Mouse (Mus musculus): ENCODE measurements around the gene Rimklb. TPM values are rescaled to one million over a fixed set of nuclear protein-coding genes. Genes with fewer than 3 reads are reported as not detected.
"Not testable (repeated sequence)": the region's sequence is repeated elsewhere in the genome, so short reads cannot be mapped to it uniquely, and the experiment has no call there.

Gene Rimklb
- polyA plus RNA-seq, 1 experiment from 2014 or later: not detected

DNA sequence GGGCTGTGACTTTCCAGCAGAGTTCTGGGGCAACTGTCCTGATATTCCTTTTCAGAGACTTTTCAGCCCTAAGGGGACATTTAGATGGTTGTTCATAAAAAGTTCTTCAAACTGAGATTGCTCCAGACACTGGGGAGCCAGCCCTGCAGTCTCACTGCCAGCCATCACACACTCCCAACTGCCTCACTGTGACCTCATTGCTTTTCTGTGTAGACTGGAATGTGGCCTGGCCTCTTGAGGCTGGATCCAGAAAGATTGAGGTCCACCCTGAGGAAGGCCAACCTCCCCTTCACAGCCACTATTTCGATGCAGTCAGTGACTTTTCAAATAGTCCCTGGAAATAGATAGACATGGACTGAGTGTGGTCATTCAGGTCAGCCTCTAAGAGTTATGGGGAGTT lies 19.1 kb upstream of the Rimklb start:
- no peak overlapping the region for H3K4me3 ChIP-seq (ENCODE audit: inconsistent target)
- H3K79me2 ChIP-seq (ENCODE audit: inconsistent target): no peaks in the 10 kb centered on the region
- H3K36me3 ChIP-seq (ENCODE audit: inconsistent target): no peaks in the 10 kb centered on the region
- no peak overlapping the region for H3K27ac ChIP-seq
- 100% methylated on average over 1 of the region's 1 CpGs for WGBS (ENCODE audit: missing documents)

DNA sequence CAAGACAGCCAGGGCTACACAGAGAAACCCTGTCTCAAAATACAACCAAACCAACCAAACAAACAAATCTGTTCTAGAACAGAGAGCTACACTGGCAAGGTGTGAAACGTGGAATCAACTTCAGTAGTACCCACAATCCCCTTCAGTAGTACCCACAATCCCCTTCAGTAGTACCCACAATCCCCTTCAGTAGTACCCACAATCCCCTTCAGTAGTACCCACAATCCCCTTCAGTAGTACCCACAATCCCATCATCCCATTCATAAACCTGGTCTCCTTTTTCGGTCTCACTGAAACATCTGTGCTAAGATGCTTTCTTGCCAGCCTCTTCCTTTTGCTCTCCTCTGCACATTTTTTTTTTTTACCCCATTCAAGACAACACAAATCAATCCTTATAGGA lies 17.2 kb upstream of the Rimklb start:
- H3K27ac ChIP-seq; H3K79me2 ChIP-seq (ENCODE audit: inconsistent target); H3K36me3 ChIP-seq (ENCODE audit: inconsistent target); H3K4me3 ChIP-seq (ENCODE audit: inconsistent target): not testable (repeated sequence)
- 83% methylated on average over 2 of the region's 2 CpGs for WGBS (ENCODE audit: missing documents)

DNA sequence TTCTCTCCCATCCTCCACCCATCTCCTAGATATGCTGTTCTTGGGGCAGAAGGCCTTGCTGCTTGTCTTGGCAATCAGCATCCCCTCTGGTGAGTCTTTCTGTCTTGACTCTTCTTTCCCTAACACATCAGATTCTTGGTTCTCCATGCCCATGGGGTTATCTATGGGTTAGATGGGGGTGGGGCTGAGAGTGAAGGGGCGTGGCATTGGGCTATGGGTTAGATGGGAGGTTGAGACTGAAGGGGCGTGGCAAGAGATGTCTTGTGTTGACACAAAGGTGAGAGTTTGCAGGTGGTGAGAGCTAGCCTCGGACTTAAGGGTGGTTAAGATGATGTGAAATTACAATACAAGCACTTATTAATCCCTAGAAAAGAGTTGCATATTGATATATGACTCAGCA lies 15.8 kb upstream of the Rimklb start:
- 87% methylated on average over 3 of the region's 3 CpGs for WGBS (ENCODE audit: missing documents)
- Histone ChIP-seq H3K27ac (no peak overlapping the region), H3K4me3 (ENCODE audit: inconsistent target) (no peak overlapping the region), H3K79me2 (ENCODE audit: inconsistent target) (no peaks in the 10 kb centered on the region), H3K36me3 (ENCODE audit: inconsistent target) (no peaks in the 10 kb centered on the region)

DNA sequence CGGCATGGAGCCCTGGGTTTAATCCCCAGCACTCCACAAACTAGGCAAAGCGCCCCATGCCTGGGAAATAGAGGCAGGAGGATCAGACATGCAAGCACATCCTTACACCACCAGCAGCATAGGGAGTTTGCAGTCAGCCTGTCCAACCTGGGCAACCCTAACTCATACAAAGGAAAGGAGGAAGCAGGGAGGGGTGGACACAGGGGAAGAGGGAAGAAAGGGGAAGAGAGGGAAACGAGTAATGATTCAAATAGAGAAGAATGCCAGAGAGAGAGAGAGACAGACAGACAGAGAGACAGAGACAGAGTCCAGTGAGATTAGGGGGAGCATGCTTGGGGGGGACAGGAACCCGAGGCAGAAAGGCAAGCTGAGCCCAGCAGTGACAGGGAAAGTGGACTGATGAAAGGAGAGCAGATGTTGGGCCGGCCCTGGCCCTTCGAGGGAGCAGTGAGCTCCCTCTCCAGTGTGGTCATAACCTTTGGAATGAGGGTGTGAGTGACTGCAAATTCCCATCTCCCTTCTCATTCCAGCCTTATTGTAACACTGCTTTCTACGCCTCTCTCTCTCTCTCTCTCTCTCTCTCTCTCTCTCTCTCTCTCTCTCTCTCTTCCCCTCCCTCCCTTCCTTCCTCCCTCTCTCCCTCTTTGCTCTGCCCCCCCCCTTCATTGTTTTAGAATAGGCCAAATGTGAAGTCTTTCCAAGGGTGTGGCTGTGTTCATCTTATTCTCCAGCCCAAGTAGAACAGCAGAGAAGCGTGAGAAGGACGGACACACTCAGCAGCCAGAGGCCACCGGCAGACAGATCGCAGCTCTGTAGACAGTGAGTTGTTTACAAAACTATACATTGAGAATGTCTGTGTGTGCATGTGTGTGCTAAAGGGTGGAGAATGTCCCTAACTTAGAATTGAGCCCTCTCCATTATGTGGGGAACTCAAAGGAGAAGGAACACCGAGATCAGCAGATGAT lies 14.6 kb upstream of the Rimklb start:
- Histone ChIP-seq H3K79me2 (ENCODE audit: inconsistent target) (no peaks in the 10 kb centered on the region), H3K4me3 (ENCODE audit: inconsistent target) (no peak overlapping the region), H3K36me3 (ENCODE audit: inconsistent target) (no peaks in the 10 kb centered on the region), H3K27ac (no peak overlapping the region)
- WGBS (ENCODE audit: missing documents): 75% methylated on average over 12 of the region's 12 CpGs

DNA sequence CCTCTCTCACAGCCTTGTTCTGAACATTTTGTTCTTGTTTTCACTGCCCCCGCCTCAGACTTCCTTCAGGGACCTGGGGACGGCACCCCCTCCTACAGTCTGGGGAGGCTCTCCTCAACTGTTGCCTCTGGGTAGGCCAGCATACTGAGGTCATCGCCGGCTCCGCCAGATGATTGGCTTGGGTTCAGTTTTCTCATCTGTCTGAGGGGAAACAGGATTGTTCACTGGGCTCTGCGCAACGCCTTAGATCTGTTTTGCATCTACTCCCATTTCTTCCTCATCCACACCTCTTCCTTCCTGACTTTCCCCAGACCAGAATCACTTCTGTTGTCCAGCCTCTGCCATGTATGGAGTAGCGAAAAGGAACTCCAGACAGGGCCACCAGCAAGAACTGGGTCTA lies 9.9 kb upstream of the Rimklb start:
- Histone ChIP-seq H3K27ac (no peak overlapping the region), H3K36me3 (ENCODE audit: inconsistent target) (no peaks in the 10 kb centered on the region), H3K4me3 (ENCODE audit: inconsistent target) (no peak overlapping the region), H3K79me2 (ENCODE audit: inconsistent target) (no peaks in the 10 kb centered on the region)
- 55% methylated on average over 8 of the region's 8 CpGs for WGBS (ENCODE audit: missing documents)

DNA sequence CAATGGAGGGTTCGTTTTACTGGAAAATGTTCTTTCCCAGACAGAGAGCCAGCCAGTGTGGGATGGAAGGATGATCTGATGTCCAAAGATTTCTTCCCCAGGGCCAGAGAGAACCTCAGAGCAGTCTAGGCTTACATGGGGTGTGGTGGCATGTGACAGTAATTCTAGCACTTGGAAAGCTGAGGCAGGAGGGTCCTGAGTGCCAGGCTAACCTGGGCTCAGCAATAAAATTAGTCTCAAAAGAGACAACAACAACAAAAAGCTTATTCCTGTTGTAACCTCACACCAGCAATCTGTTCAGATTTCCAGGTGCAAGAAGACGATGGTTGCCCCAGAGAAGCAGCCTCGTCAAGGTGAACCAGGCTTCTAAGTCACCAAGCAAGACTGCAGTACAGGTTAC lies 7.0 kb upstream of the Rimklb start, which contains the start of gene Mfap5:
Gene Mfap5 (plus strand): TSS at position 301 of the 400 bp plus-strand sequence.
- Histone ChIP-seq H3K79me2 (ENCODE audit: inconsistent target) (no peaks in the 10 kb centered on the region), H3K4me3 (ENCODE audit: inconsistent target) (no peak within 1 kb of the TSS), H3K36me3 (ENCODE audit: inconsistent target) (no peaks in the 10 kb centered on the region), H3K27ac (no peak within 1 kb of the TSS)
- 86% methylated on average over 3 of the region's 3 CpGs for WGBS (ENCODE audit: missing documents)

DNA sequence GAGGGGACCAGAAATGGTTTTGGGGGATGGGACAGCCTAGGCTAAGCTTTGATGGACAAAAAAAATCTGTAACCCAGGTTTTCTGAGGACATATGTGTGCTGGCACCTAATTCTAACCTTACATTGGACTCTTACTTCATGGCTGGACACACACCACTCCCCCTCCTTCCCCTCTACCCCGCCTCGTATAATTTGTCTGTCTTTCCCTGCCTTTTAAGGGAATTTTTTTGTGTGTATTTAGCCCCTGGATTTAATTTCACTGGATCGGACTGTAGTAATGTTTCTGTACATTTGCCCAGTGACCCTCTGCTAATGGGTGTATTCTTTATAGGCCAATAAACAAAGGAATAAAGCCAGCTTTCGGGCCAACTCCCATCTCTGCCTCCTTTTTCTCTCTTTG lies 6.5 kb upstream of the Rimklb start:
- no peak overlapping the region for H3K4me3 ChIP-seq (ENCODE audit: inconsistent target)
- 94% methylated on average over 4 of the region's 4 CpGs for WGBS (ENCODE audit: missing documents)

DNA sequence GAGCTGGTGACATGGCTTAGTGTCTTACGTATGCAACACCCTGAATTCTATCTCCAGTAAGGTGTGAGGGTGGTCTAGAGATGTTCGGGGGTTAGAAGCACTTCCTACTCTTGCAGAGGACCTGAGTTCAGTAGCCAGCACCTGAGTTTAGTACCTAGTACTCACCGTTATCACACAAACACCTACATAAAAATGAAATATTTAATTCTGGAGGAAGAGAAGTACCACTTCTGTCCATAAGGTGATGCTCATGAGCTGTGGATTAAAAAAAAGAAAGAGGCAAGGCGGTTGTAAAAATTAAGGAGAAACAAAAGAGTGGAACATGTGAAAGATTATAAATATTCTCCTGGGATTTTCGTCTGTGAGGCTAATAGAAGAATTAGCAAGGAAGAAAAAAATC lies 2.1 kb downstream of the Rimklb start:
- H3K27ac ChIP-seq: no peak overlapping the region
- no peaks in the 10 kb centered on the region for H3K79me2 ChIP-seq (ENCODE audit: inconsistent target)
- H3K36me3 ChIP-seq (ENCODE audit: inconsistent target): no peaks in the 10 kb centered on the region
- H3K4me3 ChIP-seq (ENCODE audit: inconsistent target): no peak overlapping the region
- 34% methylated on average over 5 of the region's 5 CpGs for WGBS (ENCODE audit: missing documents)

More for the DNA sequence above, 6.5 kb upstream of the Rimklb start:
- H3K36me3 ChIP-seq (ENCODE audit: inconsistent target): no peaks in the 10 kb centered on the region
- no peaks in the 10 kb centered on the region for H3K79me2 ChIP-seq (ENCODE audit: inconsistent target)
- no peak overlapping the region for H3K27ac ChIP-seq

DNA sequence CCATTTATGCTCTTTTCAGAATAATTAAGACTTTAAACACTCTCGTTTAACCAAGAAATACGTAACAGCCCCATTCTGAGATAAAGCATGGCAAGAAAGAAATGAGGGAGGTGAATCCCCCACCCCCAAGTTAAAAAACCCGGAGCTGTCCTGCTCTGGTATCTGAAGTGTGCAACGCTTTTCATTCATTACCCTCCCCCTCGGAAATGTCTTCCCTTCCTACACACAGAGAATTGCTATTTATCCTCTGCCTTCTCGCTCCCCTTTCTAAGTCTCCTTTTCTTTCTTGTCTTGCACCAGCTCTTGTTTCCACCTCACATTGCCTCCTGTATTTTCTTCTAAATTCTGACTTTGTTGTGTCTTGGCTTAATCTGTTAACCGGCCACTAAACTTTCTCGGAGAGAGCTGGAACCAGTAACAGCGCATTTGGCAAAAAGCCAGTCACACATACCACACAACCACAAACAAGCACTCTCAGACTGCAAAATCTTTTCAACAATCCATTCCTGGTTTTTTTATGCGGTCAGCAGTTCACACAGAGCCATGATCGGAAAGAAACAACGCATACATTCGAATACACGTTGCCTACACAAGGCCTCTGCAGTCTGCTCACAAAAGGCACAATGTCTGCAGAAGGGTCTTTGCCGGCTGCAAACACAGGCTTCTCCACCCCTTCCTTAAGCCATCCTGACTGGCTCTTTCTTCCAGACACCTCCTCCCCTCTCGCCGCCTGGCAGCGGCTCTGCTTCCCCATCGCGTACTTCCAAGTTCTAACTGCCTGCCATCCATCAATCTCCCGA lies 3.3 kb downstream of the Rimklb start:
- Histone ChIP-seq H3K36me3 (ENCODE audit: inconsistent target) (no peaks in the 10 kb centered on the region), H3K4me3 (ENCODE audit: inconsistent target) (no peak overlapping the region), H3K79me2 (ENCODE audit: inconsistent target) (no peaks in the 10 kb centered on the region), H3K27ac (no peak overlapping the region)
- WGBS (ENCODE audit: missing documents): 13% methylated on average over 21 of the region's 21 CpGs

DNA sequence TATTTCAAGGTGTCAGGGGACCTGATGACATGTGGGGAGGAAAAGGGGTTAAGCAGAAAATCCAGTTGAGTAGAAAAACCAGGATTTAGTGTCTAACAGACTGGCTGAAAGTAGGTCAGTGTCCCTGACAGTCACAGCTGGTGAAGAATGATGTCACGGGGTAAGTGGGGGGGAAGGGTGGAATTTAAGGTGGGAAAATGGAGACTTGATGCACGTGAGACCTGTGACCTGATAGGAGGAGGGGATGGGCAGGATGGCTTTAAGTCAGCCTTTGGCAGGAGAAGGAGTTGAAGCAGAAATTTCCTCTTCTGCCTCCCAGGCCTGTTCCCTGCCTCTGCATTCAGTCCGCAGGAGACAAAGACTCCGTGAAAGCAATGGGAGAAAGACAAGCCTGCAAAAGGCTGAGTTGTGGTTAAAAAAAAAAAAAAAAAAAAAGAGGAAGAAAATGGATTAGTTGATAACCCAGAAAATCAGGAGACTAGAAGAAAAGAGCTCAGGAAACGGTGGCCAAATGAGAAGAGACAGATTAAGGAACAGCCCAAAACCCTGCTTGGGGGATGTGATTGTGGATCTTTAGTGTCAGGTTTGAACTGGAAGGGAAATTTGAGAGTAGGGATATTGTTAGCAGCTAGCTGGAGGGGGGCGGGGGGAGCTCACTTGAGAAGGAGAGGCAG lies 4.6 kb downstream of the Rimklb start:
- H3K27ac ChIP-seq: no peak overlapping the region
- no peaks in the 10 kb centered on the region for H3K79me2 ChIP-seq (ENCODE audit: inconsistent target)
- 23% methylated on average over 6 of the region's 6 CpGs for WGBS (ENCODE audit: missing documents)
- H3K4me3 ChIP-seq (ENCODE audit: inconsistent target): no peak overlapping the region
- no peaks in the 10 kb centered on the region for H3K36me3 ChIP-seq (ENCODE audit: inconsistent target)

DNA sequence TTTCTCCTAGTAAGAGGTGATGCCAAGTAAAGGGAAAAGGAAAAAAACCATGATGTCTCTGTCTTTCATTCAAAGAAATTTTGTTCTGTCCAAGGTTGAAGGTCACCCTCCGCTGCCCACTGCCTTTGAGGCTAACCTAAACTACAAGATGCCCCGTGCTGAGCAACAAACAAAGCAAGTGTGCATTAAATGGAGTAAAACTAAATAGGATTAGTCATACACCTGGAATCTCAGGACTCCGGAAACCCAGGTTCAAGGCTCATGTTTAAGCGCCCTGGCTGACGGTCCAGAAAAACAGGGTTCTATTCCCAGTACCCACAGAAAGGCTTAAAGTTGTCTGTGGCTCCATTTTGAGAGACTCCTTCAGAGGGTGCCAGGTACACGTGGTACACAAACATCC lies 6.1 kb downstream of the Rimklb start:
- Histone ChIP-seq H3K79me2 (ENCODE audit: inconsistent target) (no peaks in the 10 kb centered on the region), H3K4me3 (ENCODE audit: inconsistent target) (no peak overlapping the region), H3K27ac (no peak overlapping the region), H3K36me3 (ENCODE audit: inconsistent target) (no peaks in the 10 kb centered on the region)
- 29% methylated on average over 6 of the region's 6 CpGs for WGBS (ENCODE audit: missing documents)

DNA sequence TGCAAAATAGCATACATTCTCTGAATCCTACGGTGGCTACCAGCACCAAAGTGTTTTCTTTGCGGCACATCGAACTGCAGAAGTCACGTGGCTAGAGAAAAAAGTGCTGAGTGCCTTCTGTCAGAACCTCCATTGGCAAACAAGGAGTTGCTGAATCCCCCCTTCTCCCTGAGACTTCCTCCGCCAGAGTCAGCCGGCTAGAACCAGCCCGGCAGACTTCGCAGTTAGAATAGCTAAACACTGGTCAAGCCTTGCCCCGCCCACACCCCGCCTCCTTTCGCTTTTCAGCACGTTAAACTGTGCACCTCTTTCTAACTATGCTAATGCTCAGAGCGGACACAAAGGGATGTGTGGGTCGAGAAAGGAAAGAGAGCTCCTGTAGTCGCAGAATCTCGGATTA lies 7.0 kb downstream of the Rimklb start:
- H3K79me2 ChIP-seq (ENCODE audit: inconsistent target): no peaks in the 10 kb centered on the region
- peak overlapping the region; percentile 24; the same call in 1 of the 2 replicates for H3K4me3 ChIP-seq (ENCODE audit: inconsistent target)
- no peak overlapping the region for H3K27ac ChIP-seq
- WGBS (ENCODE audit: missing documents): under 1% methylated on average over 16 of the region's 16 CpGs
- H3K36me3 ChIP-seq (ENCODE audit: inconsistent target): no peaks in the 10 kb centered on the region

DNA sequence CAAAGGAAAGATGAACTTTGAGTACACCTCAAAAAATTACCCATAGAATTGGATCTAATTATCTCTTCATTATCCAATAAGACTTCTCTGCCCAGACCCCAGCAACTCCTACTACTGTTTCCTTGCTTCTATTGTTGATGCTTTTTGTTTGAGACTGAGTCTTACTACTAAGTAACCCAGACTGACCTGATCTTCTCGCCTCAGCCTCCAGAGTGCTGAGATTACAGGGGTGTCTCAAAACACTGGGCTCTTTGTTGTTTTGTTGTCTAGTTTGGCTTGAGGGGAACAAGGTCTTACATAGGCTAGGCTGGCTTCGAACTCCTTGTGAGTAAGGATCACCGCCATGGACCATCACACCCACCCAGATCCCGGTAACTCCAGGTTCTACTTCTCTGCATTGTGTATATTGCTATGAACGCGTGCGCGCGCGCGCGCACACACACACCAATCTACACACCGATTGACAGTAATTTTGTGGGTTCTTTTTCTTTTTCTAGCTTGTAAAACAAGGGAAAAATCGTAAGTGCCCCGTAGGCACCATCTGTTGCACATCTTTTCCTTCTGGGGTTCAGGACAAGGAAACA lies 7.5 kb downstream of the Rimklb start:
- no peaks in the 10 kb centered on the region for H3K79me2 ChIP-seq (ENCODE audit: inconsistent target)
- H3K27ac ChIP-seq: no peak overlapping the region
- H3K4me3 ChIP-seq (ENCODE audit: inconsistent target): peak overlapping the region; percentile 24; the same call in 1 of the 2 replicates
- WGBS (ENCODE audit: missing documents): 31% methylated on average over 15 of the region's 15 CpGs
- H3K36me3 ChIP-seq (ENCODE audit: inconsistent target): no peaks in the 10 kb centered on the region

Data from macrophage (primary cell).